Mouse (Mus musculus): Measurements from ENCODE around the gene Rmdn3.

Gene Rmdn3

DNA sequence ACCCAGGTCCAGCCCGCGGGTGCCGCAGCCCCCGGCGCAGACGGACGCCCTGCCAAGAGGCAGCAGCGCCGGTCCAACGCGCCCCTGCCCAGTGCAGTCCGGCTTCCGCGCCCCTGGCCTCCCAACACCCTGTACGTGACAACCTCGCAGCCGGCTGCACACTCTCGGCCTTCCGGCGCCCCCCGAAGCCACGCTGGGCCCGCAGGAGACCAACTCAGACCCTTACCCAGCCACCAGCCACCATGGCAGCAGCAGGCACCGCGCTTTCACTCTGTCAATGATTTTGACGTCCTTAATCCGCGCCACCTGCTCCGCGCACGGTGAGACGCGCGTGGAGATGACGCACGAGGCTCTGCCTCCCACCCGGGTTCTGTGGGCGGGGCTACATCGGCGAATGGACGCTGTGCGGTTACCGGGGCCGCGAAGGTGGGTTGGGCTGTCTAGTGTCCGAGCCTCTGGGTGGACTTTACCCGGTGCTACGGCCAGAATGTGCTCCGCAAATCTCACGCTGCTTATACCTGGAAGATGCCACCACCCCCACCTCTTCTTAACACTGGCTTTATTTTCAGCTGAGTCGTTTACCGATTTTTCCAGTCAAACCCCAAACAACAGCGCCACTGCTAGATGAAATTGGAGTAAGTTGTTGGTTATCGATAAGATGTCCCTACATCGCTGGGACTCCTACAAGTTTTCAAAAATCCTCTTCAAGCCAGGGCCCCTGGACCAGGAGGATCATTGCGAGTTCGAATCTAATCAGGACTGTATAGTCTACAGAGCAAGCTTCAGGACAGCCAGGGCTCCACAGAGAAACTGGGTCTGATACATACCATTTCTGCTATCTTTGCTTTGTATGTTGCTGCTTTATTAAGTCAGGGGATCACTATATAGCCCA, at the start of gene Rmdn3:
TSS of gene Rmdn3 (minus strand) at position 354 of the 892 bp plus-strand sequence.
- peak; percentile 86 to 92 for DNase-seq (ENCODE audit: low spot score in 2 of 2)

DNA sequence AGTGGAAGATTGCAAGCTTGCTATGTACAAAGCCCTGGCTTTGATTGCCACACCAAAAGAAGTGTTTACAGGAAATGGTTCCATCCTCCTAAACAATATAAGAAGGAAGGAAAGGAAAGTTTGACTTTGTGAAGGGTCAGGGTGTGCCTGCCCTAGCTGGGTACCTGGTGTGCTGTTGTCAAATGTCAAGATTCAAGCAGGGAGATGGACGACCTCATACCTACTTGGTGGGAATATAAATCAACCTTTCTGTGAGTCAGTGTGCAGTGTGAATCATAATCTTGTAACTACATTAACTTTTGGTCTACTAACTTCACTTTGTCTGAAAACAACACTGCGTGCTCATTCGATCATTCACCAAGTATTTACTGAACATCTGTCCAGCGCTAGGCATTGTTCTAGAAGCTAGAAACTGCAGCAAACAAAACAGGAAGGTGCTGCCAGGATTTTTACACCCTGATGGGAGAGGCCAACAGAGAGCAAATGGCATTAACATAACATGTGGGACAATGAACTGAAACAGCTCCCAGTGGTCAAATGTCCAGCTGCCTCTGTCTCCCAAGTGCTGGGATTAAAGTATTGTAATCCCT, 47.1 kb upstream of the Rmdn3 start:
- no peak for DNase-seq (ENCODE audit: low spot score in 2 of 2)

DNA sequence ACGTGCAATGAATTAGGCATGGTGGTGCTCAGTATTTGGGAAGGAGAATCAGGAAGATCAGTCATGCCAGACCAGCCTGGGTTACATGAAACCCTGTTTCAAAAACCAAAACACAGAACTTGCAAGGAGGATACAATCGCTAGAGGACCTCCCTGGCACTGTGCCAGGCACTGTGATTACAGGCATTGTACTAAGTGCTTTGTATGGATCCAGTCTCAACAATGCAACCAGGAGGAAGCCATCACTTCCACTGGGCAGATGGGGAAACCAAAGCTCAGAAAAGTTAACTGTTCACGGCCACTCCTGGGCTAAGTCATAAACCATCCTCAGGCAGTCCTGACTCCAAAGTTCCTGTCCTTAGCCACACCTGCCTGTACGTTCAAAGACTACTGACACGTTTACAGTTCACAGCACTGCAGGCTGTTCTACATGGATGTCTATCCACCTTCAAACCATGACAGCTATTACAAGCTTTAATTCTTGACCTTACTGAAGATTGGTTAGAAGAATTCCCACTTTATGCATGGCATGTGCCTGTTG, 46.1 kb upstream of the Rmdn3 start:
- DNase-seq (ENCODE audit: low spot score in 2 of 2) = no peak

DNA sequence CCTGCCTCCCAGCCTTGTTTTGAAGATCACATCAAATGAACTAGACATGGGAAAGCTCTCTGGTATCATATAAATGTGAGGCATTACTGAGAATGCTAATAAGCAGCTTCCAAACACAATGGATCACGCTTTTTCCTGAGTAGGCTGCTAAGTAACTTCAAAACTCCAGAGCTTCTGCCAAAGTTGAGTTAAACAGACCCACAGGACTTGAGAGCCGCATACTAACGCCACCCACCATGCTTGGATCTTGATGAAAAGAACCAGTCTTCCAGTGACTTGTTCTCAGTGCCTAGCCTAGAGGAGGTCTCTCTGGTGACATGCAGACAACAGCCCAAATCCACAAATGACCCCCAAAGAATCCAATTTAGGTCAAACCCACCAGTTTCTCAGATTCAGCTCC, 42.1 kb upstream of the Rmdn3 start:
- DNase-seq (ENCODE audit: low spot score in 2 of 2) = no peak

DNA sequence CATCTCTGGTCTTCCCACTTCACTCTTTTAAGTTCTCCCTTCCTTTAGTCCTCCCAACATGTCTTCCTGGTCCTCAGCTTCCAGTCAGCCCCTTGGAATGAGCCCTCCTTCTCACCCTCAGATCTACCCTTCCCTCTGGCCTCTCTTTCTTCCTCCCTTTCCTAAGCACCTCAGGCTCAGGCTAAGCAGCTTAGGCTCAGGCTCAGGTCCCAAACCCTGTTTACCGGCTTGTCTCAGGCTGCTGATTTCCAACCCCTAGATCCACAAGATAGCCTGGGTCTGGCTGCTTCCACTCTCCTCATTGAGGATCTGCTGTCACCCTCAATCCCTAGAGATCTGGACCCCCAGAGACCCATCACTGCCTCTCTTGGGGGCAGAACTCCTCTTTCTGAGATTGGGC, 41.2 kb upstream of the Rmdn3 start:
- no peak for DNase-seq (ENCODE audit: low spot score in 2 of 2)

DNA sequence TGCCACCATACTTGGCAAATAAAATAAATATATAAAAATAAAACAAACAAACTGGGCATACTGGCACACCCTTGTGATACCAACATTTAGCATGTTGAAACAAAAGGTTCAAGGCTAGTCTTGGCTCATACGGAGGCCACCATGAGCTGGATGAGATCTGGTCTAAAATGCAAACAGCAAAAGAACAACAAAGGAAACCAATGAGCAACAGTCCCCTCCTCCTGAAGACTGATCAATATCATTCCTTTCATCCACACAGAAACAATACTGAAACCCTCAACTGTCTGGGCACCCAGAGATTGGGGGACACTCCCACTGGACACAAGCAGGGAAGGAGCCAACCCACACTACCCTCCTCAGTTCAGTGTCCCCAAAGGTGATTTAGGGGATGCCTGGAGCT, 40.7 kb upstream of the Rmdn3 start:
- no peak for DNase-seq (ENCODE audit: low spot score in 2 of 2)

DNA sequence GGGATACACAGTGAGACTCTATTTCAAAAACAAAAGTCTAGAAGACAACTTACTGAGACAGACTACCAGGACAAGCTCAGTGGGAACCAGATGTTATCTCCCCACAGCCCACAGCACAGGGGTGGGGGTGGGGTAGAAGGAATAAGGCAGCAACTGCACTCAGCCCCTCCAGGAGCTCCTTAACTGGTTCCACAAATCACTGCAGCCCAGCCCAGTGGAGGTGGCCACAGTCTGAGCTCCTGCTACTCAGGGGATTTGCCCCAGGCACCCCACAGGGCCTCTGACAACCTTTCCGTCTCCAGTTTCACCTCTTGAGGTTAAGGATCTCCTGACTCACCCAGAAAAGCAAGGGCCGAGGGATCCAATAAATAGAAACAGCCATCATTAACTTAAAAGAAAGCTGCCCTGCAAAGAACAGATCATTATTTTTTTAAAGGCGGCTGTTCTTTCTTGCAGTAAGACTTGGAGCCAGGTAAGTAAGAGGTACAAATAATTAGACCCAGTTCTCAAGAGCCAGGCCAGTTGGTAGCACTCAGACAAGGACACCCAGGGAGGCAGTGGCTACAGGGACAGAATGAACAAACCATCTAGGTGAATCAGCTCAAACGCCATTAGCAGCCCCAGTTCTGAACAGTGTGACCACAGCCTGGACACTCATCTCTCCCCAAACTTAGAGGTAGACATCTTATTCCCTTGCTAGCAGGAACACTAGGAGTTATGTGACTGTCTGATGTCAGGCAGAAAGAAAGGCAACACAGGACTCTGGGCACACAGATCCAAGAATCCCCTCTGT, 39.7 kb upstream of the Rmdn3 start:
- no peak for DNase-seq (ENCODE audit: low spot score in 2 of 2)

DNA sequence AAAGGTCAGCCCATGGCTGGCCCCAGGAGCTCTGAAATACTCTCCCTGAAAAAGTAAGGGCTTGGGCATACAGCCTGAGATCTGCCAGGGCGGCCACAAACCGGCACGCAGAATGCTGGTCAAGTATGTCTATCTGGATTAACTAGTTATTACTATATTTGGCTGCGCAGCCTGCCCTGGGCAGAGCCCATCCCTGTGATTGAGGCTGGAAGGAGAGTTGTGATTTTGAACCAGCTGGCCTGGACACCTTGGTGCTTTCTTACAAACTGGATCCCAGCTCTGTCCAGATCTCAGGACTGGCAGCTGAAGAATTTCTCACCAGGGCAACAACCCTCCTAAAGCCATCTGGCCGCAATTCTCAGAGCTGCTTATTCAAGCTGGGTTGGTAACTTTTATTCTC, 37.3 kb upstream of the Rmdn3 start:
- no peak for DNase-seq (ENCODE audit: low spot score in 2 of 2)

DNA sequence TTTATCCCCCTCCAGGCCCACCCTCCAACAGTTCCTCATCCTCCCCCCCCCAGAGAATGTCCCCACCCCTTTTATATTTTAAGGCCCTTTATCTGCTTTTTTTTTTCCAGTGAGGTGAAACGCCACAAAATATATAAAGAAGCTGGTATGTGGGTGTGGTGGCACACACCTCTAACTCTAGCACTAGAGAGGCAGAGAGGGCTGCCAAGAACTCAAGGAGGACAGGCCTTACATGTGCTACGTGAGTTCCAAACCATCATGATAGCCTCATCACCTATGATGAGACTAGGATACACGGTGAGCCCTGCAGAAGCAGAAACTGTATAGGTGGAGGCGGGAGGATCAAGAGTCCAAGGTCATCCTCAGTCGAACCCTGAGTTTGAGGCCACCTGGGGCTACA, 34.1 kb upstream of the Rmdn3 start:
- DNase-seq (ENCODE audit: low spot score in 2 of 2) = no peak

DNA sequence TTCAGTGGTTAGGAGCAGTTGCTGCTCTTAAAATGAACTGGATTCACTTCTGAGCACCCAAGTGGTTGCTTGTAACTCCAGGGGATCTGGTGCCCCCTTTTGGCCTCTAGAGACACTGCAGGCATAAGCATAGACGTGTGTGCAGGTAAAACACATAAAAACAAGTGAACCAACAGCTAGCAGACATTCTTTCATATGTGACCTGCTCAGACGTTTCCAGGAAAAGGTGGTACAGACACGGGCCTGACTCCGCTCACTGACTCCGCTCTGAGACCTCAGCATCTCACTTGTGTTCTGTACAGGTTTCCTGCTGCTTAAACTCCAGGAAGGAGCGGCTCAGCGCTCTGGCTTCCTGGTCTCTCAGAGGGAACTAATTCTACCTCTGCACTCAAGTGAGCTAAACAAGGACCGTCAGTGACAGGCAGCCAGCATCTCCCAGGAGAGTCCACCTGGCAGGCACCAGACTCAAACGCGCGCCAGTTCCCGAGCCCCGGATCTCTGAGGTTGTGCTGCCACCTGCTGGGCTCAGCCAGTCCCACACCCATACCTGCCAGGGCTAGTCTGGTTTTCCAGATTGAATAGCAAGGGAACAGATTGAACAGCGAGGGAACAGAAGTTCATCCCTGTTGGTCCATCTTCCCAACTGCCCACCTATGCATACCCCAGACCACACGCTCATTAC, 32.3 kb upstream of the Rmdn3 start:
- peak; percentile 64 to 85 for DNase-seq (ENCODE audit: low spot score in 2 of 2)

DNA sequence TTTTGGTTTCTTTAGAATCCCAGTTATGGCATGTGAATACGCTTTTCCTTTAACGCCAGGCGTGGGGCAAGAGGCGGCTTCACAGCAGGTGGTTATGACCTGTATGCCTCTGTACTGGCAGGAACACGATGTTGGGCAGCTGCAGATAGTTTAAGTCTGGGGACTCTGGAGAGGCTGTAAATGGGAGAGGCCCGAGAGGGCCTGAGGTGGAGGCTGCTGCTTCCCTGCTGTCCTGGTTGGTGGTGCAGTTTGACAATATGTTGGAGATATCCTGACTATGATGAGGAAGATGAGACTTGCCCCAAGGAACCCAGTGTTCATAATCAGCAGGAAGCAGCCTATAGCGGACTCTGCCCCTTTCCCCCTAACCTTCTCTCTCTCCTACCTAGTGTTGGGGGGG, 26.1 kb upstream of the Rmdn3 start:
- no peak for DNase-seq (ENCODE audit: low spot score in 2 of 2)

DNA sequence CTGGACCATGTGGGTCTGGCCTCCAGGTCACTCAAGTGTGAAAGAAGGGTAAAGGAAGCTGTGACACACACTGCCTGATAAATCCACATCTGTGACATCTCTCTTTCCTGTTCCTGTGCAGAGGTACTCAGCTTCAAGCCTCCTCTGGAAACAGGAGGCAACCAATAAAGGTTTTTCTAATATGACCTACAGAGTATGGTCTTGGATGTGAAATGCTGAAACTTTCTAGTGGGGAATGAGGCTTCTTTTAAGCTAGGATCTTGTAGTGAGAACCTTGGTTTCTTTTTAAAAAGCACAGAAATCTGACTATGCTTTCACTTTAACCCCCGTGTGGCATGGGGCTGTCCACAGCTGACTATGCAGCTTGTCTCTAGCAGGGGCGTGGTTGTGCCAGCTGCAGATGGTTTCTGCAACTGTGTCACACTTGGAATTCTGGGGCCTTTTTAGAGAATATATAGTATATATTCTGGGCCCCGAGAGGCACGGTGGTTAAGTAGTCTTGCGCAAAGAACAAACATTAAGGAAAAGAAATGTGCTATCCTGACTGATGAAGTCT, 20.6 kb upstream of the Rmdn3 start:
- no peak for DNase-seq (ENCODE audit: low spot score in 2 of 2)

DNA sequence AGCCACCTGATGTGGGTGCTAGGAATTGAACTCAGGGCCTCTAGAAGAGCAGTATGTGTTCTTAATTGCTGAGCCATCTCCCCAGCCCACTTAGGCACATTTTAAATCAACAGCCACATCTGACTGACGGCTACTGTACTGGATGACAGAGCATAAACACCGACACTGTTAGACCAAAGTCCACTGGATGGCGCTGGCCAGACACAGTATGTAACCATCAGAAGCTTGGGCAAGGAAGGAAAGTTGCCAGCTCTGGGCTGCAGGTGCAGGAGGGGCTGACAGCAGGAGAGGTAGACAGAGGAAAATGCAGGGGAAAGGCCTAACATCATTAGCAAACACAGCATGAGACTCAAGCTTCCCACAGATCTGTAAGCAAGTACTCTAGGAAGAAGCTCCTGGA, 19.9 kb upstream of the Rmdn3 start:
- no peak for DNase-seq (ENCODE audit: low spot score in 2 of 2)

DNA sequence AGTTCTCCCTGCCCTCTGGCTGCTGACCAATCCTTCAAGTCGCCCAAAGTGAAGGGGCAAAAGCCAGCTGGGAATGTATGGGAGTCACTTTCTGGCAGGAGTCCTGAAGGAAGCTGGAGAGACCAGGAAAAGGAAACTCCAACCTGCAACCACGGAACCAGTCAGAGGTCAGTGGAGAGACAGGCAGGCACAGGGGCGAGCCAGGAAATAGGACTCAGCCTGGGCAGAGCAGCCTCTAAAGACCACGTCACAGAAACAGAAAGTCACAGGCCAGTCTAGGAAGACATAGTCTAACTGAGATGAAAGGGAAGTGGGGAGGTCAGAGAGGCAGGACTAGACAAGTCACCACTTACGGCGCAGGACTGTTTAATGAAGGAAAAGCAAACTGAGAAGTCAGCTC, 18.8 kb upstream of the Rmdn3 start:
- no peak for DNase-seq (ENCODE audit: low spot score in 2 of 2)

DNA sequence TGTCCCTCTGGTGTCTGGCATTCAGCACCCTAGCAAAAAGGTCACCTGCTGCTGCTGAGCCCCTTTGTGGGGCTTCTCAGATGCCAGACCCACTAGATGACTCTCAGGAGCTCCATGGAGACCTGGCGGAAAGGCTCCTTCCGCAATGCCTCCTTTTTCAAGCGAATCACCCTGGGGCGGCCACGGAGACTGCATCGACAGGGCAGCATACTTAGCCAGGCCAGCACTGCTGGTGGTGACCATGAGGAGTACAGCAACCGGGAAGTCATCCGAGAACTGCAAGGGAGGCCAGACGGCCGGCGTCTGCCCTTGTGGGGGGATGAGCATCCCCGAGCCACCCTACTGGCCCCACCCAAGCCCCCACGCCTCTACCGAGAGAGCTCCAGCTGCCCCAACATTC, 18.0 kb upstream of the Rmdn3 start:
- no peak for DNase-seq (ENCODE audit: low spot score in 2 of 2)

DNA sequence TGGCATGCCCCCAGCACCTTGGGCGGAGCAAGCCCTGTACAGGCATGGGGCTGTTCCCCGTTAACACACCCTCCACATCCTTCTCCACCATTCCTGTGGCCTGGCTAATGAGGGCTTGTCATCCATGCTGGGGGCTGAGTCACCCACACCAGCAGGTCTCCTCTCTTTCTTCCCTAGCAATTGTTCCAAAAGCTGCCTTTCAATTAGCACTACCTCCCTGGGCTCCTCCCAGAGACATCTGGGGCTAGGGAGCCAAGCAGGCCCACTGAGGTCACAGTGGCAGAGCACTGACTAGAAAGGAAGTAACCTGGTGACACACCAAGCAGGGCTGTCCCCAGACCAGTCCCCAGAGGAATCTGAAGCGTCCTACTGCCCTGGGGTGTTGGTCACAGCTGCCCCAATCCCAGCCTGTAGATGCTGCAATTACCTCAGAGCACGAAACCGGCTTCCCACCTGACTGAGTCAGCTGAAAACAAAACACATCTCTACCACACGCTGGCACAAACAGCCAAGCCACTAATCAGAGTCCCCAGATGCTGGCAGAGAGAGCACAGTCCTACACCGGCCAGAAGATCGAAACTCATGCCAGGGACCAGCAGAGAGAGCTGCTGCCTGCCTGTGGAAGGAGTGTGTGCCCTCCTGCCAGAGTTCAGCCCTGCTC, 17.3 kb upstream of the Rmdn3 start, which contains the start of gene Gm14137:
TSS of gene Gm14137 (plus strand) at position 519 of the 661 bp plus-strand sequence.
- no peak for DNase-seq (ENCODE audit: low spot score in 2 of 2)

DNA sequence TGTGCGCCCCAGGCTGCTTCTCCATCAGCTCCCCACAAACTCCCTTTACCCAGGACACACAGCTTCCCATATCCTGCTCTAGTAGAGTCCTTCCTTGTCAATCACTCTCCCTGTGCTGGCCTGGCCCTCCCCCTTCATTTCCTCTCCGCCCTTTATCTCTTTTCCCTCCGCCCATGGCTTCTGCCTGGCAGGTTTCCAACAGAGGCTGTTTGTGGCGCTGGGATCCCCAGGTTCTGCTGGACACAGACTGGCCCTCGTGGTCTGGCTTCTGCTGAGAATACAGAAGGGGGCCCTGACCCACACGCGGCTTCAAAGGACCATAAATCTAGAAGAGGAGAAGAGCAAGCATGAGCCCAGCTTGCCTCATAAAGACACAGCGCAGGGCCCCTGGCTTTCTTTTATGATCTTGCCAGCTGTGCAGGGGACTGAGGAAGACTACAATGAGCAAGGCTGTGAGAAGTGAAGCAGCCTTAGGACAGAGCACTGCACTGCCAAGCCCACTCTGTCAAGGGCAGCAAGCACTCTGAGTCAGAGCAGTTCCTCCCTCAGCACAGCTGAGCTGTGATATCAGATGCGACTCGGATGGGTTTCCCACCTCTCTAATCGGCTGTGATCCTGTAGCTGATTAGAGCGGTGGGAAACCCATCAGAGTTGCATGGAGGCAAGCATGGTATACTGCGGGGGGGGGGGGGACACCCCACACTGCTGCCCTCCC, 16.2 kb upstream of the Rmdn3 start:
- no peak for DNase-seq (ENCODE audit: low spot score in 2 of 2)

DNA sequence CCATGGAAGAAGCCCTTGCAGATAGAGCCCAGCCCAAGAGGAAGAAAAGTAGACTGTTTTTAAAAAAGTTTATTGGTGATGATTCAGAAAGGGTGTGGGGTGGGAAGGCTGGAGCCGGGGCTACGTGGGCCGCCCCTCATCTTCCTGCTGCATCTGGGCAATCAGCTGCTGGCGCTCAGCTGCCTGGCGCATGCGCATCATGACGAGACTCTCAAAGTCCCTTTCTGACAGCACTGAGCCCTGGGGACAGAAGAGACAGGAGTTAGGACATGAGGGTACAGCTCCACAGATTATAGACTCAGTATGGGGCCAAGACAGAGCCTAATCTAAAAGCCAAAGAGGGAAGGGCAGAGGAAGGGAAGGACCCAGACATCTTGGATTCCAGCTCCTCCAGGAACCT, 15.6 kb upstream of the Rmdn3 start:
- no peak for DNase-seq (ENCODE audit: low spot score in 2 of 2)

DNA sequence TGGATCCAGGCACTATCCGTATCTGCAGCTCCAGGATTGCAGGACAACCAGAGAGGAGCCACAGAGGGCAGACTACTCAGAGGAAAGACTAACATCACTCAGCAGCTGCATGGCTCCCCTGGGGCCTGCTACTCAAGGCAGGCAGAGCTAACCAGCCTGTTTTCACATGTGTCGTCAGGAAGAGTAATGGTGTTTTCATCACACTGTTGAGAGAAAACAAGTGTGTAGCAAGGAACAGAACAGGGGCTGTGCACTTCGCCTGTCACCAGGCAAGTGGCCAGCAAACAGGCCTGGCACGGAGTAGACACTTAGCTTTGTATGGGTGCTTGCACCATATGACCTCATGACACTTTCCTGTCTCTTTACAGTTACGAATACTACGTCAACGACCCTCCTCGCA, 14.7 kb upstream of the Rmdn3 start:
- DNase-seq (ENCODE audit: low spot score in 2 of 2) = no peak

DNA sequence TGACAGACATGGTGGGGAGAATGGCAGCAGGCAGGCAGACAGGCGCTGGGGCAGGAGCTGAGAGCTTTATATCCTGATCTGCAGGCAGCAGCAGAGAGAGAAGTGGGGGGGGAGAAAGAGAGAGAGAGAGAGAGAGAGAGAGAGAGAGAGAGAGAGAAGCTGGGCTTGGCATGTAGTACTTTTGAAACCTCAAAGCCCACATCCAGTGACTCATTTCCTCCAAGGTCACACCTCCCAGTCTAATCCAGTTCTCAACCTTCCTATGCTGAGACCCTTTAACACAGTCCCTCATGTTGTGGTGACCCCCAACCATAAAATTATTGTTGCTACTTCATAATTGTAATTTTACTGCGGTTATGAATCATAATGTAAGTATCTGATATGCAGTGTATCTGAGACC, 13.4 kb upstream of the Rmdn3 start:
- no peak for DNase-seq (ENCODE audit: low spot score in 2 of 2)

All from thymus, postnatal 10 days (tissue).